Mouse (Mus musculus) ES-Bruce4 (cell line): Measurements from ENCODE around the gene Tpmt. TPM values are rescaled to one million over a fixed set of nuclear protein-coding genes. Genes with fewer than 3 reads are reported as not detected.

Experiments used
- H3K27ac ChIP-seq: 2 replicates; pipeline ENCODE4 v1.5.1; 2012; ENCODE audit warnings: low read length, inconsistent platforms; ENCODE audit not compliant: insufficient read depth
- H3K27me3 ChIP-seq: 2 replicates; pipeline ENCODE4 v1.6.1; 2012; ENCODE audit warnings: mild to moderate bottlenecking, low read length, inconsistent platforms; ENCODE audit not compliant: control insufficient read depth, poor library complexity, insufficient read depth, severe bottlenecking
- H3K36me3 ChIP-seq: 2 replicates; pipeline ENCODE4 v1.6.1; 2012; ENCODE audit warnings: inconsistent platforms, mild to moderate bottlenecking, low read length, moderate library complexity; ENCODE audit not compliant: control insufficient read depth, poor library complexity, insufficient read depth, severe bottlenecking
- H3K4me1 ChIP-seq: one replicate; pipeline ENCODE4 v1.8.1; 2011; ENCODE audit warnings: low read length; ENCODE audit not compliant: control insufficient read depth, insufficient read depth
- H3K4me3 ChIP-seq: 2 replicates; pipeline ENCODE4 v1.5.1; 2011; ENCODE audit warnings: low read depth, mild to moderate bottlenecking, low read length
- H3K9ac ChIP-seq: 2 replicates; pipeline ENCODE4 v1.6.1; 2012; ENCODE audit warnings: low read depth, mild to moderate bottlenecking, inconsistent platforms; ENCODE audit not compliant: poor library complexity, severe bottlenecking
- H3K9me3 ChIP-seq: replicated peaks from 2 replicates; pipeline ENCODE4 v1.6.1; 2012; ENCODE audit warnings: mild to moderate bottlenecking, low read length, inconsistent platforms; ENCODE audit not compliant: control insufficient read depth, poor library complexity, insufficient read depth, severe bottlenecking
- CTCF ChIP-seq: IDR thresholded peaks from one replicate; pipeline ENCODE4 v1.8.1; 2011; ENCODE audit warnings: low read depth, low read length
- EP300 ChIP-seq: IDR thresholded peaks from 2 replicates; pipeline ENCODE4 v1.6.1; 2011; ENCODE audit warnings: low read depth, low read length; ENCODE audit not compliant: insufficient read depth
- POLR2A ChIP-seq: IDR thresholded peaks from one replicate; pipeline ENCODE4 v1.8.1; 2011; ENCODE audit warnings: low read length; ENCODE audit not compliant: insufficient read depth
- polyA plus RNA-seq: library from polyadenylated mRNA; stranded (reverse); fragments of >200 nt; gene quantifications from 2 replicates; pipeline ENCODE4 v1.2.4, GENCODE M21; 2011; ENCODE audit warnings: low read depth; ENCODE audit not compliant: missing spikeins, insufficient read depth, insufficient read length

Tpmt gene
- polyA plus RNA-seq, 1 experiment: 31.7 TPM

GRCm38 (mm10) chr13:46983878-46984277 lies 60.7 kb downstream of the Tpmt start:
- Histone ChIP-seq H3K4me3 (no peak overlapping the region), H3K27ac (no peak overlapping the region), H3K9me3 (no peaks in the 10 kb centered on the region), H3K27me3 (no peaks in the 10 kb centered on the region), H3K9ac (no peak overlapping the region), H3K36me3 (no peaks in the 10 kb centered on the region), H3K4me1 (no peaks in the 10 kb centered on the region)
- TF ChIP-seq POLR2A (no peak), EP300 (no peak), CTCF (no peak)

- Histone ChIP-seq H3K4me3 (no peak overlapping the region), H3K27ac (no peak overlapping the region), H3K36me3 (no peaks in the 10 kb centered on the region), H3K9ac (no peak overlapping the region), H3K4me1 (peaks cover 2% of the 10 kb centered on the region), H3K27me3 (no peaks in the 10 kb centered on the region), H3K9me3 (no peaks in the 10 kb centered on the region)
- TF ChIP-seq CTCF (no peak), EP300 (no peak), POLR2A (no peak)
These were observed 64.6 kb downstream of the Tpmt start for GRCm38 (mm10) chr13:46979836-46980490.

GRCm38 (mm10) chr13:46976532-46976931 lies 68.0 kb downstream of the Tpmt start:
- H3K36me3 ChIP-seq: no peaks in the 10 kb centered on the region
- no peak overlapping the region for H3K4me3 ChIP-seq
- peaks cover 2% of the 10 kb centered on the region for H3K4me1 ChIP-seq
- TF ChIP-seq POLR2A (no peak), EP300 (no peak), CTCF (no peak)
- H3K27me3 ChIP-seq: no peaks in the 10 kb centered on the region
- no peaks in the 10 kb centered on the region for H3K9me3 ChIP-seq
- H3K9ac ChIP-seq: no peak overlapping the region
- no peak overlapping the region for H3K27ac ChIP-seq

GRCm38 (mm10) chr13:46975930-46976329 lies 68.6 kb downstream of the Tpmt start:
- no peak for TF ChIP-seq EP300
- TF ChIP-seq POLR2A: no peak
- no peak for TF ChIP-seq CTCF
- Histone ChIP-seq H3K36me3 (no peaks in the 10 kb centered on the region), H3K27ac (peak overlapping the region; percentile 85; the same call in 1 of the 2 replicates)

GRCm38 (mm10) chr13:46975031-46975551 lies 69.4 kb downstream of the Tpmt start:
- TF ChIP-seq POLR2A (no peak), EP300 (0 out of 2 replicates have a peak, but pooled peaks have one; percentile 14), CTCF (no peak)
- Histone ChIP-seq H3K9me3 (no peaks in the 10 kb centered on the region), H3K27me3 (no peaks in the 10 kb centered on the region), H3K27ac (peak overlapping the region; percentile 85), H3K4me1 (peaks cover 2% of the 10 kb centered on the region), H3K4me3 (no peak overlapping the region), H3K36me3 (no peaks in the 10 kb centered on the region), H3K9ac (peak overlapping the region; percentile 23; the same call in 1 of the 2 replicates)

More at GRCm38 (mm10) chr13:46975930-46976329, 68.6 kb downstream of the Tpmt start:
- 0 out of 2 replicates have a peak overlapping the region, but pooled peaks have one; percentile 23 for H3K9ac ChIP-seq
- peaks cover 2% of the 10 kb centered on the region for H3K4me1 ChIP-seq
- H3K4me3 ChIP-seq: no peak overlapping the region
- no peaks in the 10 kb centered on the region for H3K9me3 ChIP-seq
- no peaks in the 10 kb centered on the region for H3K27me3 ChIP-seq

Other genes starting within 250 kb of the Tpmt start
- gene Kif13a, start 114.9 kb downstream of the Tpmt start, polyA plus RNA-seq: 36.7 and 41.1 TPM in 2 replicates
- gene Nhlrc1, start 29.9 kb downstream of the Tpmt start, polyA plus RNA-seq: 0.29 and 1.0 TPM in 2 replicates
- 11.0 and 12.3 TPM in 2 replicates for gene Kdm1b, start 1.2 kb downstream of the Tpmt start, polyA plus RNA-seq
- 225 and 227 TPM in 2 replicates for gene Dek, start 61.5 kb upstream of the Tpmt start, polyA plus RNA-seq
- gene Rnf144b, start 77.9 kb upstream of the Tpmt start, polyA plus RNA-seq: 1.5 and 1.6 TPM in 2 replicates